In the genomic region with DNA sequence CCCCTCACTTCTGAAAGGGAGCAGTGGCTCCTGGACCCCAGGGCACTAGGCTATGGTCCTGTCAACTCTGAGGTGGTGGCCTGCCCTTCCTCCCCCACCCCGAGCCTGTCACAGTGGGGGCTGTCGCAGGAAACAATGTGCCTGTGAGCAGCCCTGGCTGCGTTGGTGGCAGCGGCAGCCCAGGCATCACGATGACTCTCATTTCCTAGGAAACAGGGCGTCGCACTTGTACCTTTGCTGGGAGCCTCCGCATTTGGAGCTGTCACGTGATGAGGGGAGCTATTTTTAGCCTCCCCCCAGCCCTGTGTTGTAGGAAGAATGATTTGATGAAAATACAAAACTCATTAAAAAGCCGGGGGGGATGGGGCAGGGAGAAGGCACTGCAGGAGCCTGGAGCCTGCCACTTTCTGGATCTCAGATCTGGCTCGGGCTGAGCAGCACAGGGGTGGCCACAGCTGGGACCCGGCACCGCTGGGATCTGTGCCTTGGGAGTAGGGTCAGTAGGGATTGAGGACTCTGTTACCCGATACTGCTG, we compare ENCODE assay signal across 8 mouse cellular contexts.
DNase-seq lines count a peak whose midpoint lies in the region; ATAC-seq and TF ChIP-seq lines count a peak whose summit lies in the region.

No protein-coding gene starts in this region.

- H3K27ac ChIP-seq in lung, embryonic 16.5 days (ENCODE audit: low read length), result no peak overlapping the region
- H3K27ac ChIP-seq in heart, embryonic 13.5 days (replicated peaks), result peak overlapping the region; percentile 38
- no peak overlapping the region for H3K27ac ChIP-seq in liver, embryonic 12.5 days

- ATAC-seq in lung, embryonic 16.5 days (ENCODE audit: low read depth), result peak; percentile 51
- no peak for ATAC-seq in heart, embryonic 13.5 days (ENCODE audit: extremely low read depth, insufficient number of reproducible peaks, low FRiP score, low TSS enrichment)
- ATAC-seq in liver, embryonic 12.5 days, result no peak
- ATAC-seq in activated CD4-positive, CD25-positive, alpha-beta regulatory T cell, adult 4 months, result no peak

- peak overlapping the region; percentile 23 for H3K4me2 ChIP-seq in lung, embryonic 16.5 days (ENCODE audit: low read depth, low read length)
- peak overlapping the region; percentile 63 for H3K4me2 ChIP-seq in heart, embryonic 13.5 days
- 0 out of 2 replicates have a peak overlapping the region, but pooled peaks have one; percentile 8 for H3K4me2 ChIP-seq in liver, embryonic 12.5 days

- DNase-seq in lung, adult 2 months, result no peak
- peak; percentile 61 for DNase-seq in kidney, postnatal 14 days
- peak; percentile 90 to 96 for DNase-seq in right cerebral cortex, postnatal 10 days (ENCODE audit: low spot score in 2 of 2)
- DNase-seq in testis, postnatal 10 days (ENCODE audit: low spot score), result no peak

- H3K4me3 ChIP-seq in lung, embryonic 16.5 days (ENCODE audit: low read length), result no peak overlapping the region
- no peak overlapping the region for H3K4me3 ChIP-seq in lung, adult 2 months (replicated peaks; ENCODE audit: extremely low read depth, low read depth, low read length)
- peak overlapping the region; percentile 29 for H3K4me3 ChIP-seq in heart, embryonic 13.5 days
- no peak overlapping the region for H3K4me3 ChIP-seq in liver, embryonic 12.5 days

- no peak for TF ChIP-seq POLR2A in lung, adult 2 months (IDR thresholded peaks at IDR 0.05; ENCODE audit: borderline replicate concordance, extremely low read depth, low read depth, low read length)

- no peak for TF ChIP-seq CTCF in lung, adult 2 months (IDR thresholded peaks at IDR 0.05; ENCODE audit: insufficient read depth, low read length)

- no peaks in the 10 kb centered on the region for H3K36me3 ChIP-seq in lung, embryonic 16.5 days (ENCODE audit: control insufficient read depth, insufficient read depth, low read length)
- no peaks in the 10 kb centered on the region for H3K36me3 ChIP-seq in heart, embryonic 13.5 days
- no peaks in the 10 kb centered on the region for H3K36me3 ChIP-seq in liver, embryonic 12.5 days

- H3K27me3 ChIP-seq in lung, embryonic 16.5 days (ENCODE audit: control insufficient read depth, insufficient read depth, low read depth, low read length), result no peaks in the 10 kb centered on the region
- peaks cover 14% of the 10 kb centered on the region for H3K27me3 ChIP-seq in heart, embryonic 13.5 days (replicated peaks)
- peaks cover 45% of the 10 kb centered on the region for H3K27me3 ChIP-seq in liver, embryonic 12.5 days (replicated peaks)

- peaks cover 37% of the 10 kb centered on the region for H3K4me1 ChIP-seq in lung, embryonic 16.5 days (replicated peaks; ENCODE audit: control insufficient read depth, insufficient read depth, low read length)
- peaks cover 17% of the 10 kb centered on the region for H3K4me1 ChIP-seq in lung, adult 2 months (ENCODE audit: control insufficient read depth, insufficient read depth, low read length)
- peaks cover 56% of the 10 kb centered on the region for H3K4me1 ChIP-seq in heart, embryonic 13.5 days
- H3K4me1 ChIP-seq in liver, embryonic 12.5 days, result peaks cover 10% of the 10 kb centered on the region

- no peaks in the 10 kb centered on the region for H3K9me3 ChIP-seq in lung, embryonic 16.5 days (ENCODE audit: control insufficient read depth, low read length)
- no peaks in the 10 kb centered on the region for H3K9me3 ChIP-seq in heart, embryonic 13.5 days
- H3K9me3 ChIP-seq in liver, embryonic 12.5 days (replicated peaks), result no peaks in the 10 kb centered on the region

- H3K9ac ChIP-seq in lung, embryonic 16.5 days (ENCODE audit: low read length), result 0 out of 2 replicates have a peak overlapping the region, but pooled peaks have one; percentile 8
- H3K9ac ChIP-seq in heart, embryonic 13.5 days, result peak overlapping the region; percentile 66
- no peak overlapping the region for H3K9ac ChIP-seq in liver, embryonic 12.5 days

- 3% methylated on average over 14 of the region's 14 CpGs for WGBS in lung, embryonic 16.5 days
- WGBS in lung, adult 2 months, result 13% methylated on average over 14 of the region's 14 CpGs
- WGBS in heart, embryonic 13.5 days, result 2% methylated on average over 14 of the region's 14 CpGs
- WGBS in liver, embryonic 12.5 days (ENCODE audit: insufficient replicate concordance), result 7% methylated on average over 14 of the region's 14 CpGs

Comparison
In these comparisons a context has a peak if more than half of its experiments do, and no peak if none do; other contexts are left out.
1. H3K4me2 ChIP-seq: peak in every context shown above with its lines; median percentile 63 in heart, embryonic 13.5 days; 23 in lung, embryonic 16.5 days; 8 in liver, embryonic 12.5 days.
2. DNase-seq: peak in kidney, postnatal 14 days (single experiment) and right cerebral cortex, postnatal 10 days (2 of 2); none in lung, adult 2 months (single experiment) and testis, postnatal 10 days (single experiment).